14 mouse cellular contexts compared by ENCODE assay signal in the genomic region with DNA sequence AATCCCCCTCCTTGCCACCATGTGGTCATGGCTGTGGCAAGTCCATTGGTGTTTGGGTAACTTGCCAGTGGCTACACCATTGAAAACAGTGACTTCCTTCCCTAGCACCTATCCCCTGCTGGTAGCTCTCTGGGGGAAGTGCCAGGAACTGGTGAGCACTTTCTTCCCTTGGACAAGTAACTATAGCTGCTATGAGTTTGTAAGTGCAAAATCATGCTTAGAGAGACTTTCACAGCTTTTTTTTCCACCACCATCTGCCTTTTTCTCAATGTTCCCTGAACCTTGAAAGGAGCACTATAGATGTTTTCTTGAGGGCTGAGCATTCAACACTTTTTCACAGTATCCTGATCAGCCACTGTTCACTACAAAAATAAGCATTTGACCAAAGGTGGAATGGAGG.
"Had no signal": no experiment of that assay in that cellular context is flagged by ENCODE, and none has a peak within 500 bp of the region (broad histone marks: within the 10 kb centered on the region; RNA-seq: fewer than 3 reads in every experiment).

No protein-coding gene starts in this region.

- H3K4me2 ChIP-seq: liver, embryonic 11.5 days; liver, embryonic 15.5 days; neural tube, embryonic 15.5 days; stomach, embryonic 15.5 days had no signal

- H3K9me3 ChIP-seq: limb, embryonic 10.5 days; liver, embryonic 15.5 days; midbrain, embryonic 10.5 days; neural tube, embryonic 15.5 days; stomach, embryonic 15.5 days had no signal

- H3K27ac ChIP-seq: kidney, postnatal 0 days; limb, embryonic 10.5 days; liver, embryonic 15.5 days; midbrain, embryonic 10.5 days; neural tube, embryonic 15.5 days; stomach, embryonic 15.5 days had no signal

- H3K36me3 ChIP-seq: neural tube, embryonic 15.5 days had no signal

- H3K4me3 ChIP-seq: limb, embryonic 10.5 days; liver, embryonic 15.5 days; midbrain, embryonic 10.5 days; myocyte; neural tube, embryonic 15.5 days; stomach, embryonic 15.5 days had no signal

- H3K27me3 ChIP-seq: liver, embryonic 15.5 days; neural tube, embryonic 15.5 days; stomach, embryonic 15.5 days had no signal

- H3K4me1 ChIP-seq: limb, embryonic 10.5 days; liver, embryonic 15.5 days; midbrain, embryonic 10.5 days; neural tube, embryonic 15.5 days; stomach, embryonic 15.5 days had no signal

- DNase-seq: kidney, postnatal 36 days; lung, adult 2 months; lung, postnatal 36 days; midbrain, embryonic 14.5 days; thymus, postnatal 36 days had no signal

- H3K9ac ChIP-seq: liver, embryonic 15.5 days; neural tube, embryonic 15.5 days; stomach, embryonic 15.5 days had no signal

- ATAC-seq: lung, postnatal 0 days had no signal
